In genomic region chr7:6429381-6429780, GRCm38 (mm10) we compare ENCODE assay signal across 26 mouse cellular contexts. TPM values are rescaled to one million over a fixed set of nuclear protein-coding genes. Genes with fewer than 3 reads are reported as not detected.
A peak's percentile ranks its signal among the peaks of the same experiment; 100 is the strongest.
DNase-seq lines count a peak whose midpoint lies in the region; ATAC-seq and TF ChIP-seq lines count a peak whose summit lies in the region.
"Had no signal": no experiment of that assay in that cellular context is flagged by ENCODE, and none has a peak within 500 bp of the region (broad histone marks: within the 10 kb centered on the region; RNA-seq: fewer than 3 reads in every experiment).

No protein-coding gene starts in this region.

- 86% methylated on average over 3 of the region's 3 CpGs for WGBS in intestine, postnatal 0 days
- 92% methylated on average over 3 of the region's 3 CpGs for WGBS in intestine, embryonic 15.5 days
- WGBS in liver, postnatal 0 days (ENCODE audit: insufficient replicate concordance) = 77% methylated on average over 3 of the region's 3 CpGs
- 86% methylated on average over 3 of the region's 3 CpGs for WGBS in liver, embryonic 11.5 days

- H3K4me1 ChIP-seq in intestine, postnatal 0 days (replicated peaks; ENCODE audit: control insufficient read depth, insufficient read depth, low read length) = no peaks in the 10 kb centered on the region
- H3K4me1 ChIP-seq in intestine, embryonic 15.5 days (replicated peaks) = no peaks in the 10 kb centered on the region
- H3K4me1 ChIP-seq in liver, postnatal 0 days (ENCODE audit: insufficient read depth) = no peaks in the 10 kb centered on the region
- no peaks in the 10 kb centered on the region for H3K4me1 ChIP-seq in liver, embryonic 11.5 days (replicated peaks; ENCODE audit: control insufficient read depth, insufficient read depth, low read length)
- H3K4me1 ChIP-seq: embryonic facial prominence, embryonic 12.5 days; kidney, embryonic 15.5 days; liver, embryonic 13.5 days; midbrain, embryonic 12.5 days; neural tube, embryonic 13.5 days had no signal

- peaks cover 6% of the 10 kb centered on the region; the same call in 1 of the 2 replicates for H3K9me3 ChIP-seq in intestine, postnatal 0 days (ENCODE audit: control insufficient read depth)
- H3K9me3 ChIP-seq in intestine, embryonic 15.5 days = no peaks in the 10 kb centered on the region
- no peaks in the 10 kb centered on the region; the same call in 1 of the 2 replicates for H3K9me3 ChIP-seq in liver, postnatal 0 days (ENCODE audit: low read length)
- peaks cover 5% of the 10 kb centered on the region; the same call in 1 of the 2 replicates for H3K9me3 ChIP-seq in liver, embryonic 11.5 days (ENCODE audit: control insufficient read depth, low read length)

- no peak overlapping the region for H3K4me2 ChIP-seq in intestine, postnatal 0 days (replicated peaks; ENCODE audit: low read depth)
- no peak overlapping the region for H3K4me2 ChIP-seq in intestine, embryonic 15.5 days (replicated peaks)
- H3K4me2 ChIP-seq in liver, postnatal 0 days (ENCODE audit: low read depth, low read length) = no peak overlapping the region
- no peak overlapping the region for H3K4me2 ChIP-seq in liver, embryonic 11.5 days
- H3K4me2 ChIP-seq: embryonic facial prominence, embryonic 12.5 days; heart, embryonic 11.5 days; kidney, embryonic 15.5 days; liver, embryonic 13.5 days; midbrain, embryonic 12.5 days; neural tube, embryonic 13.5 days had no signal

- no peak for TF ChIP-seq EP300 in liver, postnatal 0 days (IDR thresholded peaks at IDR 0.05; ENCODE audit: low read depth)

- H3K27me3 ChIP-seq in intestine, postnatal 0 days (replicated peaks; ENCODE audit: control insufficient read depth, insufficient read depth, low read length) = no peaks in the 10 kb centered on the region
- no peaks in the 10 kb centered on the region for H3K27me3 ChIP-seq in intestine, embryonic 15.5 days (replicated peaks)
- no peaks in the 10 kb centered on the region for H3K27me3 ChIP-seq in liver, postnatal 0 days (ENCODE audit: insufficient read depth, low read length)
- H3K27me3 ChIP-seq in liver, embryonic 11.5 days (replicated peaks; ENCODE audit: control insufficient read depth, insufficient read depth, low read length) = no peaks in the 10 kb centered on the region
- H3K27me3 ChIP-seq: embryonic facial prominence, embryonic 12.5 days; kidney, embryonic 15.5 days; liver, embryonic 13.5 days; midbrain, embryonic 12.5 days; neural tube, embryonic 13.5 days had no signal

- no peaks in the 10 kb centered on the region for H3K36me3 ChIP-seq in intestine, postnatal 0 days (ENCODE audit: control insufficient read depth, insufficient read depth)
- no peaks in the 10 kb centered on the region for H3K36me3 ChIP-seq in intestine, embryonic 15.5 days
- no peaks in the 10 kb centered on the region for H3K36me3 ChIP-seq in liver, postnatal 0 days (replicated peaks; ENCODE audit: insufficient read depth, low read length)
- no peaks in the 10 kb centered on the region for H3K36me3 ChIP-seq in liver, embryonic 11.5 days (ENCODE audit: control insufficient read depth, insufficient read depth, low read length)
- H3K36me3 ChIP-seq: embryonic facial prominence, embryonic 12.5 days; kidney, embryonic 15.5 days; liver, embryonic 13.5 days; midbrain, embryonic 12.5 days had no signal

- no peak overlapping the region for H3K9ac ChIP-seq in intestine, postnatal 0 days (ENCODE audit: low read depth, low read length)
- no peak overlapping the region for H3K9ac ChIP-seq in intestine, embryonic 15.5 days
- no peak overlapping the region for H3K9ac ChIP-seq in liver, postnatal 0 days (replicated peaks)
- H3K9ac ChIP-seq in liver, embryonic 11.5 days (ENCODE audit: low read depth, low read length) = no peak overlapping the region
- H3K9ac ChIP-seq: embryonic facial prominence, embryonic 12.5 days; kidney, embryonic 15.5 days; liver, embryonic 13.5 days; midbrain, embryonic 12.5 days; neural tube, embryonic 13.5 days had no signal

- no peak for TF ChIP-seq POLR2A in brain, embryonic 14.5 days (IDR thresholded peaks at IDR 0.05; ENCODE audit: borderline replicate concordance, extremely low read depth, insufficient read depth, insufficient read length, poor library complexity, severe bottlenecking)

- no peak for DNase-seq in liver, postnatal 0 days
- no peak for DNase-seq in liver, embryonic 11.5 days (ENCODE audit: low spot score)
- DNase-seq in ES-CJ7 (ENCODE audit: low read depth, low spot score) = peak; percentile 31
- DNase-seq in brain, embryonic 14.5 days (ENCODE audit: low read depth) = no peak
- DNase-seq in urinary bladder, adult 18-20 months (ENCODE audit: low spot score in 2 of 2) = no peak
- DNase-seq in kidney, adult 18-20 months = no peak
- DNase-seq: adrenal gland, adult 2 months; cerebellum, adult 9-10 months; heart, postnatal 10 days; liver, embryonic 13.5 days; spleen, adult 18-20 months had no signal

- no peak overlapping the region for H3K4me3 ChIP-seq in intestine, postnatal 0 days (ENCODE audit: low read depth, low read length)
- no peak overlapping the region for H3K4me3 ChIP-seq in intestine, embryonic 15.5 days (replicated peaks)
- H3K4me3 ChIP-seq in liver, postnatal 0 days (ENCODE audit: low read depth, low read length) = no peak overlapping the region
- no peak overlapping the region for H3K4me3 ChIP-seq in liver, embryonic 11.5 days (ENCODE audit: low read depth, low read length)
- H3K4me3 ChIP-seq: embryonic facial prominence, embryonic 12.5 days; erythroblast, embryonic 14.5 days; kidney, embryonic 15.5 days; liver, embryonic 13.5 days; midbrain, embryonic 12.5 days; neural tube, embryonic 13.5 days had no signal

- ATAC-seq in intestine, postnatal 0 days = no peak
- no peak for ATAC-seq in intestine, embryonic 15.5 days
- ATAC-seq in liver, postnatal 0 days = no peak
- ATAC-seq in liver, embryonic 11.5 days (replicated peaks; ENCODE audit: low FRiP score) = no peak
- ATAC-seq: forebrain, embryonic 14.5 days; inflammation-experienced regulatory T-cells, adult 6 months had no signal

- peak; percentile 21 for TF ChIP-seq CTCF in intestine, postnatal 0 days (IDR thresholded peaks at IDR 0.05; ENCODE audit: low read depth)
- TF ChIP-seq CTCF in liver, postnatal 0 days (IDR thresholded peaks at IDR 0.05; ENCODE audit: low read depth) = 0 out of 2 replicates have a peak, but pooled peaks have one; percentile 30
- TF ChIP-seq CTCF in brain, embryonic 14.5 days (IDR thresholded peaks at IDR 0.05; ENCODE audit: borderline replicate concordance, extremely low read depth, insufficient read depth, insufficient read length) = peak; percentile 27; the same call in 1 of the 2 replicates

- H3K27ac ChIP-seq in intestine, postnatal 0 days (ENCODE audit: low read depth, low read length) = no peak overlapping the region
- no peak overlapping the region for H3K27ac ChIP-seq in intestine, embryonic 15.5 days
- H3K27ac ChIP-seq in liver, postnatal 0 days (ENCODE audit: low read depth) = no peak overlapping the region
- H3K27ac ChIP-seq in liver, embryonic 11.5 days (ENCODE audit: low read depth, low read length) = no peak overlapping the region
- H3K27ac ChIP-seq: embryonic facial prominence, embryonic 12.5 days; kidney, embryonic 15.5 days; liver, embryonic 13.5 days; midbrain, embryonic 12.5 days; neural tube, embryonic 13.5 days had no signal

RNA-seq across cellular contexts. Expression of gene Olfr1344, which starts 9.1 kb away (rescaled TPM):
- not detected in 2 replicates for polyA plus RNA-seq in intestine, postnatal 0 days (2015; fragmentation: Nextera tagmentation; extraction: Ambion mirVana)
- polyA plus RNA-seq in intestine, embryonic 15.5 days (2015; fragmentation: Nextera tagmentation; extraction: Ambion mirVana) = not detected in 2 replicates
- not detected in 2 replicates for polyA plus RNA-seq in liver, postnatal 0 days (2015; fragmentation: Nextera tagmentation; extraction: Ambion mirVana)
- 0.08 TPM in 1 of 2 replicates, not detected in the other for polyA plus RNA-seq in liver, embryonic 11.5 days (2014; fragmentation: Nextera tagmentation; extraction: Ambion mirVana)
- 0.63 and 0.98 TPM in 2 replicates for polyA plus RNA-seq in brain, embryonic 14.5 days (2012; rRNA removed)
- polyA plus RNA-seq: C2C12; embryonic facial prominence, embryonic 12.5 days; erythroblast, embryonic 14.5 days; forebrain, embryonic 14.5 days; heart, embryonic 11.5 days; hindbrain, embryonic 11.5 days; inflammation-experienced regulatory T-cells, adult 6 months; kidney, embryonic 15.5 days; liver, embryonic 13.5 days; lung, embryonic 16.5 days; midbrain, embryonic 12.5 days; stomach, embryonic 14.5 days; thymus, postnatal 0 days had no signal

RNA-seq across cellular contexts. Expression of gene Gm20715, which starts 19.3 kb away (rescaled TPM):
- polyA plus RNA-seq in intestine, postnatal 0 days (2015; fragmentation: Nextera tagmentation; extraction: Ambion mirVana) = not detected in 2 replicates
- polyA plus RNA-seq in intestine, embryonic 15.5 days (2015; fragmentation: Nextera tagmentation; extraction: Ambion mirVana) = not detected in 2 replicates
- polyA plus RNA-seq in liver, postnatal 0 days (2015; fragmentation: Nextera tagmentation; extraction: Ambion mirVana) = not detected in 2 replicates
- polyA plus RNA-seq in liver, embryonic 11.5 days (2014; fragmentation: Nextera tagmentation; extraction: Ambion mirVana) = not detected in 2 replicates
- 0.37 and 0.44 TPM in 2 replicates for polyA plus RNA-seq in brain, embryonic 14.5 days (2012; rRNA removed)
- polyA plus RNA-seq: adrenal gland, adult 2 months; C2C12; embryonic facial prominence, embryonic 12.5 days; erythroblast, embryonic 14.5 days; forebrain, embryonic 14.5 days; heart, embryonic 11.5 days; hindbrain, embryonic 11.5 days; inflammation-experienced regulatory T-cells, adult 6 months; kidney, embryonic 15.5 days; liver, embryonic 13.5 days; lung, embryonic 16.5 days; midbrain, embryonic 12.5 days; neural tube, embryonic 13.5 days; stomach, embryonic 14.5 days; thymus, postnatal 0 days had no signal

RNA-seq across cellular contexts. Expression of gene Olfr1336, which starts 26.6 kb away (rescaled TPM):
- polyA plus RNA-seq in intestine, postnatal 0 days (2015; fragmentation: Nextera tagmentation; extraction: Ambion mirVana) = not detected in 2 replicates
- not detected in 2 replicates for polyA plus RNA-seq in intestine, embryonic 15.5 days (2015; fragmentation: Nextera tagmentation; extraction: Ambion mirVana)
- not detected in 2 replicates for polyA plus RNA-seq in liver, postnatal 0 days (2015; fragmentation: Nextera tagmentation; extraction: Ambion mirVana)
- polyA plus RNA-seq in liver, embryonic 11.5 days (2014; fragmentation: Nextera tagmentation; extraction: Ambion mirVana) = not detected in 2 replicates
- polyA plus RNA-seq in brain, embryonic 14.5 days (2012; rRNA removed) = not detected in 2 replicates
- polyA plus RNA-seq: adrenal gland, adult 2 months; C2C12; embryonic facial prominence, embryonic 12.5 days; erythroblast, embryonic 14.5 days; forebrain, embryonic 14.5 days; heart, embryonic 11.5 days; hindbrain, embryonic 11.5 days; kidney, embryonic 15.5 days; liver, embryonic 13.5 days; lung, embryonic 16.5 days; midbrain, embryonic 12.5 days; neural tube, embryonic 13.5 days; stomach, embryonic 14.5 days; thymus, postnatal 0 days had no signal

RNA-seq across cellular contexts. Expression of gene Smim17, which starts 30.9 kb away (rescaled TPM):
- 0.04 and 0.14 TPM in 2 replicates for polyA plus RNA-seq in intestine, postnatal 0 days (2015; fragmentation: Nextera tagmentation; extraction: Ambion mirVana)
- 0.15 and 0.20 TPM in 2 replicates for polyA plus RNA-seq in intestine, embryonic 15.5 days (2015; fragmentation: Nextera tagmentation; extraction: Ambion mirVana)
- polyA plus RNA-seq in liver, postnatal 0 days (2015; fragmentation: Nextera tagmentation; extraction: Ambion mirVana) = not detected in 2 replicates
- 0.27 TPM in 1 of 2 replicates, not detected in the other for polyA plus RNA-seq in liver, embryonic 11.5 days (2014; fragmentation: Nextera tagmentation; extraction: Ambion mirVana)
- 4.5 and 7.5 TPM in 2 replicates for polyA plus RNA-seq in brain, embryonic 14.5 days (2012; rRNA removed)
- polyA plus RNA-seq: erythroblast, embryonic 14.5 days; heart, embryonic 11.5 days; inflammation-experienced regulatory T-cells, adult 6 months; liver, embryonic 13.5 days; stomach, embryonic 14.5 days had no signal

RNA-seq across cellular contexts. Expression of gene Olfr1346, which starts 37.5 kb away (rescaled TPM):
- not detected in 2 replicates for polyA plus RNA-seq in intestine, postnatal 0 days (2015; fragmentation: Nextera tagmentation; extraction: Ambion mirVana)
- not detected in 2 replicates for polyA plus RNA-seq in intestine, embryonic 15.5 days (2015; fragmentation: Nextera tagmentation; extraction: Ambion mirVana)
- polyA plus RNA-seq in liver, postnatal 0 days (2015; fragmentation: Nextera tagmentation; extraction: Ambion mirVana) = not detected in 2 replicates
- not detected in 2 replicates for polyA plus RNA-seq in liver, embryonic 11.5 days (2014; fragmentation: Nextera tagmentation; extraction: Ambion mirVana)
- not detected in 2 replicates for polyA plus RNA-seq in brain, embryonic 14.5 days (2012; rRNA removed)
- polyA plus RNA-seq: adrenal gland, adult 2 months; embryonic facial prominence, embryonic 12.5 days; erythroblast, embryonic 14.5 days; forebrain, embryonic 14.5 days; heart, embryonic 11.5 days; hindbrain, embryonic 11.5 days; kidney, embryonic 15.5 days; liver, embryonic 13.5 days; lung, embryonic 16.5 days; midbrain, embryonic 12.5 days; neural tube, embryonic 13.5 days; stomach, embryonic 14.5 days; thymus, postnatal 0 days had no signal
